Mouse (Mus musculus): Measurements from ENCODE around the gene Dennd1a. TPM values are rescaled to one million over a fixed set of nuclear protein-coding genes. Genes with fewer than 3 reads are reported as not detected.
A peak's percentile ranks its signal among the peaks of the same experiment; 100 is the strongest.

The Dennd1a gene
- total RNA-seq (2021): 10 to 100 TPM; 33.7 to 35.3 TPM
- long read RNA-seq, experiment 1, partial matches to known transcripts: 0 of 9 reads
- long read RNA-seq, experiment 1, other reads (novel, unspliced or antisense): 9 of 9 reads
- long read RNA-seq, experiment 2, full-length matches to known transcripts: 1 of 24 reads
- long read RNA-seq, experiment 2, partial matches to known transcripts: 0 of 24 reads
- long read RNA-seq, experiment 2, other reads (novel, unspliced or antisense): 23 of 24 reads

DNA sequence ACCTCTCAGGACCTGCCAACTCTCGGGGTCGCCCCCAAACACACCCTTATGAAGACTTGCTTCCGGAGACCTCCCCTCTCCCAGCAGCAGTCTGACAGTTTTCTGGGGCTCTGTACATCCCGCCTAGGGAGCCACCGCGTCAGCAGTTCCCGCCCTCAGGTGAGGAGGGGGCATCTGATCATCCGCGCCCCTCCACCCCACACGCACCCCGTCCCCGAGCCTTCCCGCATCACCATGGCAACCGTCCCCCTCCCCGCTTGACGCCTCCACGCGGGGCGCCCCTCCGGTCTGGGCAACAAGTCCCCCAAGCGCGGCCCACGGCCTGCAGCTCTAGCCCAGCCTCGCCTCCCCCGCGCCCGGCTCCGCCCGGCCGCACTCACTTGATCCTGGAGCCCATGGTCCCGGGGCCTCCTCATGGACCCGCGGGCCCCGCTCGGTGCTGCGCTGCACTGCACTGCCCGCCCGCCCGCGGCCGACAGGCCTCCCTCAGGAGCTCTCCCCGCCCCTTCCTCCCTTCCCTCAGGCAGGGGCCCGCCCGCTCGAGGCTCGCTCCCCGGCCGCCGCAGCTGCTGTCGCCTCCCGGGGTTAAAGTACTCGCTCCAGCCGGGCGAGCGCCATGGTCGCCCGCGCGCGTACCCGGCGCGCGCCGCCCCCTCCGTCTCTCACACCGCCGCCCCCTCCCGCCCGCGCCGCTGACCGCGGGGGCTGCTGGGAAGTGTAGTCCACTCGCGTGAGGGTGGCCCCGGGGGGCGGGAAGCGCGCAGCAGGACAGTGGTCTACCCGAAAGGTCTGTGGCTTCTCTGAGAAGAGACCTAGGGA, at the start of gene Dennd1a:
Dennd1a (minus strand) TSS at position 658 of the 819 bp plus-strand sequence.
- peak; percentile 79 to 84 for DNase-seq (ENCODE audit: low spot score in 2 of 2)

GRCm38 (mm10) chr2:38336606-38337005, 49.4 kb upstream of the Dennd1a start:
- DNase-seq (ENCODE audit: low spot score in 2 of 2): no peak

GRCm38 (mm10) chr2:38333586-38334119, 46.5 kb upstream of the Dennd1a start:
- DNase-seq (ENCODE audit: low spot score in 2 of 2): no peak

DNA sequence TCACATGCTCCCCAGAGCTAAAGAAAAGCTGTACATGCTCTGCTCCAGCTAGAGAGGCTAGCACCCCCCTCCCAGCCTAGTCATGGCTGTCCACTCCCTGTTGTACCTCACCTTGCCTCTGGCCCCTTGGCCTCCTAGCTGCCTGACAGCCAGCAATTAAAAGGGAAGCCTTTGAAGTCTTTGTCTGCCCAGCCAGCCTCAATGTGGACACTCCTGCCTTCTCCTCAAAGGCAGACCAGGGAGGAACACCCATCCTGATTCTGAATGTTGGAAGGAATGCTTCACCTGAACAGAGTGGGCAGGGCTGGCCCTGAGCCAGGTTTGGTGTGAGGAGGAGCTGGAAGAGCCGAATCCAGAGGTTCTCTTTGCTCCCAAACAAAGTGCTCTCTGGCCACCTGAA, 39.5 kb upstream of the Dennd1a start:
- no peak for DNase-seq (ENCODE audit: low spot score in 2 of 2)

DNA sequence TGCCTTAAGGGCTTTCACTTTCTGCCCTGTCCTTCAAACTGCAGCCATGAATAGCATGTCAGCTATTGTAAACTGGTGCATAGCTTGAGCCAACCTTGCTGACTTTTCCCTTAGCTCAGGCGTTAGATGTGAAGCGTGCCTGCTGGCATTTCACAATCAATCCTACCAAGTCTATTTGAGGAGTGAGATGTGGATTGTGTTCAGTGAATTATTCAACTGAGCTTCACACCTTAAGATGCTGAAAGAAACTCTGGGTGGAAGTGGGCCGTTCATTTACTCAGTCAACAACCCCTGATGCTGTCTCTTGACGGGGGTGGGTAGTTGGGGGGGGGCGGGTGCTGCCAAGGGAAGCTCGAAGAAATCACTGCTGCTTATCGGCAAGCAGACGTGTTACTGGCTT, 36.2 kb upstream of the Dennd1a start:
- DNase-seq (ENCODE audit: low spot score in 2 of 2): no peak

DNA sequence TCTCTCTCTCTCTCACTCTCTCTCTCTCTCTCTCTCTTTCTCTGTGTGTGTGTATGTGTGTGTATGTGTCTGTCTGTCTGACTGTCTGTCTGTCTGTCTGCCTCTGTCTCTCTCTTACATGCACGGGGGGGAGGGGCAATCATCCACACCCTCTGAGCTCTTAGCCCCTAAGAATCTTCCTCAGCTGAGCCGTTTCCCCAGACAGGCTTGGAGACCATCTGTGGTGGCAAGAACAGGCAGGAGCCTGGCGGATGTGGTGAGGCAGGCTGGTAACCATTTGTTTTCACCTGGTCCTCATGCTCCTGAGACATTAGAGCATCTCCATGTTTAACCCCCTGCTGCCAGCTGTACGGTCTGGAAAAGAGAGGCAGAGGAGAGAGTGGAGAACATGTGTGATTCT, 33.7 kb upstream of the Dennd1a start:
- DNase-seq (ENCODE audit: low spot score in 2 of 2): no peak

GRCm38 (mm10) chr2:38319086-38319485, 31.9 kb upstream of the Dennd1a start:
- no peak for DNase-seq (ENCODE audit: low spot score in 2 of 2)

DNA sequence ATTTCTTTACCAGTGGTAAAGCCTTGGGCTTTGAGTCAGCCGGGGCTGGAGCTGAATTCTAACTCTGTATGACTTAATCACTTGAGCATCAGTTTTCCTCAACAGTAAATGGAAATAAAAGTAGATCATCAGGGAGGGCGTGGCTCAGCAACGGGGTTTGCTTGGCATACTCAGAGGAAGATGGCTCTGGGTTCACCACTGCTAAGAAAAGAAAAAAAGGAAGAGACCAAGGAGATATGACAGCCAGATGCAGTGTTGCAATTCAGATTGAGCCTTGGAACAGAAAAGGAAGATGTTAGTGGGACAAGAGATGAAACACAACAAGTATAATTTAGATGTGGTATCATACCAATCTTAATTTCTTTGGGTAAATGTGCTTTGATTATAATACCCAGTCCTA, 26.2 kb upstream of the Dennd1a start:
- DNase-seq (ENCODE audit: low spot score in 2 of 2): no peak

GRCm38 (mm10) chr2:38312921-38313320, 25.7 kb upstream of the Dennd1a start:
- DNase-seq (ENCODE audit: low spot score in 2 of 2): no peak

DNA sequence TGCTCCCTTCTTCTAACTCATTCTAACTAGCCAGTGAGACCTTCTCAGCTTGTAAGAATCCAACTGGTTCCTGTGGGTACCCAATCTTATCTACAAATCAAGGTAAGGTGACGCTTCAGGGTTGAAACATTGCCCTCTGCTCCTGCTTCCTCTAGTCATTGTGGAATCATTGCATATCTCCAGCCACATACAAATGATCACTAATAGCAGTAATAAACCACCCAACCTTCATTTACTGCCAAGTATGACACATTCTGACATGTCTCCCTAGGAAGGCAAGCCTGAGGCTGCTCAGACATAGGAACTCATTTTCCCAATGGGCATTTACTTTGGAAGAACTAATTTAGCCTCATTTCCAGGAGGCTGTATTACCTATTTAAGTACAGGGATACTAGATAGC, 18.0 kb upstream of the Dennd1a start:
- DNase-seq (ENCODE audit: low spot score in 2 of 2): no peak

DNA sequence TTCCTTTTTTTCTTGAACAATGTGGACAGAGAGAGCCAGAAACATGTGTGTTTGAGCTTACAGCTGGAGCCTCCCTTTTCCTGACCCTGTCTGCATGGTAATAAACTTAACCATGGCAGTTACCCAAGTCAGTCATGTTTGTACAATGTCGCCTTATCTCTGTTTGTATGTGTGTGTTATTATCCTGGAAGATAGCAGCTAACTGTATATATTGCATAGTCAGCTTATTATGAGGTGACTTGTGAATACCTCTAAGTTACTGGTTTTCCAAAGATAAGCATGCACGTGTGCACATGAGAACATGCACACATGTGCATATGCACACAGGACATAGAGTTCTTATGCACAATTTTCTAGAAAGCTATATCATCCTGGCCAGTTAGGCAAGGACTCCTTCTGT, 13.8 kb upstream of the Dennd1a start:
- DNase-seq (ENCODE audit: low spot score in 2 of 2): no peak

DNA sequence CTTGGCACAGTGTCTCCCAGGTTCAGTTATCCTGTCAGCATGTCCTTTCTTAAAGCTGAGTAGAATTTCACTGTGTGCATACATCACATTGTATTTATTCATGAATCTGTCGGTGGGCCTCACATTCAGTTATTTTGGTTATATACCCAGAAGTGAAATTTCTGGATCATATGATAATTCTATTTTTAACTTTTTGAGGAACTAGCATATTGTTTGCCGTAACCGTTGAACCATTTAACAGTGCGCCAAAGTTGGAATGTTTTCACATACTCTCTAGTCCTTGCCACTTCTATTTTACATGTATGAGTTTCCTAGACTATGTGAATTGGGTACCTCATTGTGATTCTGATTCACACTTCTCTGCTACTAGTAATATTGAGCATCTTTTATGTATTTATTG, 8.7 kb upstream of the Dennd1a start:
- DNase-seq (ENCODE audit: low spot score in 2 of 2): no peak

DNA sequence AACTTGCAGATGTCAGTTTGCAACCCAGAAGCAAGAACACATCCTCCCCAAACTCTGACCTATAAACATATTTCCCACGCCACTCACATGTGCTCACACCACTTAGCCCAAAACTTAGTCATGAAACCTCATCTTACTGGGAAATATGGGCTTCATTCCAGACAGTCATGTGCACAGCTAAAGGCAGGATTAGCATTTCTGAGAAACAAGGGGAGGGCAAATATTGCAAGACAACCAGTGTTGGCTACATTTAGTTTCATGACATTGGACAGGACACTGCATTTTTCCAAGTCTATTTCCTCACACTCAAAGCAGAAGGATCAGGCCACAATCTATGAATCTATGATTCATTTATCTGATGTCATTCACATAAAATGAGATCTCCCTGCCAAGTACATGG, 4.3 kb upstream of the Dennd1a start:
- DNase-seq (ENCODE audit: low spot score in 2 of 2): no peak

DNA sequence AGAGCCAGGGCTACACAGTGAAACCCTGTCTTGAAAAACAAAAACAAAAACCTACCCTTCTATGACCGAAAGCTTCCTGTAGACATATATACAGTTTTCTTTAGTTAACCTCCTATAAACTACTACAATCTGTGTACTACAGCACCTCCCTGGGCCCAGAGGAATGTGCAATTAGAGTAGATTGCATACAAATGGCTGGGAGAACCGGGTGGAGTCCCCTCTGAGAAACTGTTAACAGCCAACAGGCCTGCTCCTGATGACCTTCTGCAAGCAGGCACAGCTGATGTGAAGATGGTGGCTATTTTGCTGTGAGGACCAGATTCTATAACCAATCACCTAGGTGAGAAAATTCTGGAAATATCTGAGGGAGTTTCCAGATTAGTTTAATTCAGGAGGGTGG, 1.0 kb upstream of the Dennd1a start:
- DNase-seq (ENCODE audit: low spot score in 2 of 2): no peak

DNA sequence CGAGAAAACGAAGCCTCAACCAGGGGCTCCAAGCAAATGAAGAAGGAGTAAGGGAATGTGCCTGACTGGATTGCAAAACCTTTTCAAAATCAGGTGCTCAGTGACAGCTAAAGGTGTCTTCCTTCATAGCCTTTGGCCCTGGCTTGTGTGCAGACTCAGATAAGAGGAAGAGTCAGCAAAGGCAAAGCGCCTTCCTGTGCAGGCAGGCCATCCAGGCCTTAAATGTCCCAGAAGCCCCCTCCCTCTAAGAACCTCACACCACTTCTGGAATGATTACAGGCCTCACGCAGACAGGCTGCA, 807 bp downstream of the Dennd1a start:
- DNase-seq (ENCODE audit: low spot score in 2 of 2): no peak

GRCm38 (mm10) chr2:38285781-38286432, 1.3 kb downstream of the Dennd1a start:
- DNase-seq (ENCODE audit: low spot score in 2 of 2): no peak

GRCm38 (mm10) chr2:38283961-38284360, 3.2 kb downstream of the Dennd1a start:
- no peak for DNase-seq (ENCODE audit: low spot score in 2 of 2)

- no peak for DNase-seq (ENCODE audit: low spot score in 2 of 2)
Measured at GRCm38 (mm10) chr2:38280376-38280775, 6.8 kb downstream of the Dennd1a start.

GRCm38 (mm10) chr2:38274973-38275372, 12.2 kb downstream of the Dennd1a start:
- DNase-seq (ENCODE audit: low spot score in 2 of 2): no peak

GRCm38 (mm10) chr2:38263653-38264052, 23.5 kb downstream of the Dennd1a start:
- DNase-seq (ENCODE audit: low spot score in 2 of 2): no peak

DNA sequence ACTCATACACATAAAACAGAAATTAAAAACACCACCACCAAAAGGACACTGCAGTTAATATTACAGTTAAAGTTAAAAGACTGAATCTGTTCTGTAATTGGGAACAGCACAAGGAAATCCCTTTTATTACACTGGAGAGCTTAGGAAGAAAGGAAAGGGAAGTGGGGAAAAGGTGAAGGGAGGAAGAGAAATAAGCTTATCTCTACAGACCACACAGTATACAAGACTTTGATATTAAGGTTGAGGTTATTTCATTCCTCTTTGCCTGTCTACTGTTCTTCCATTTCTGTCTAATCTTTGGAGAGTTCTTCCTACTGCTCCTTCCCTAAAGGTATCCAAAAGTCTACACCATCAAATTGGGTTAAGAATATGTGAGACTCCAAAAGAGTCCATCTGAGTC, 28.1 kb downstream of the Dennd1a start:
- no peak for DNase-seq (ENCODE audit: low spot score in 2 of 2)

- DNase-seq (ENCODE audit: low spot score in 2 of 2): peak in 1 of 2 experiments; percentile 16
Measured at GRCm38 (mm10) chr2:38237616-38238015, 49.6 kb downstream of the Dennd1a start.
